Mouse (Mus musculus): ENCODE results near the gene Kdm3a. TPM values are rescaled to one million over a fixed set of nuclear protein-coding genes. Genes with fewer than 3 reads are reported as not detected.
A peak's percentile ranks its signal among the peaks of the same experiment; 100 is the strongest.

Gene Kdm3a
- 25.6 and 26.4 TPM in 2 replicates for polyA plus RNA-seq (2015; fragmentation: Nextera tagmentation; extraction: Ambion mirVana)

DNA sequence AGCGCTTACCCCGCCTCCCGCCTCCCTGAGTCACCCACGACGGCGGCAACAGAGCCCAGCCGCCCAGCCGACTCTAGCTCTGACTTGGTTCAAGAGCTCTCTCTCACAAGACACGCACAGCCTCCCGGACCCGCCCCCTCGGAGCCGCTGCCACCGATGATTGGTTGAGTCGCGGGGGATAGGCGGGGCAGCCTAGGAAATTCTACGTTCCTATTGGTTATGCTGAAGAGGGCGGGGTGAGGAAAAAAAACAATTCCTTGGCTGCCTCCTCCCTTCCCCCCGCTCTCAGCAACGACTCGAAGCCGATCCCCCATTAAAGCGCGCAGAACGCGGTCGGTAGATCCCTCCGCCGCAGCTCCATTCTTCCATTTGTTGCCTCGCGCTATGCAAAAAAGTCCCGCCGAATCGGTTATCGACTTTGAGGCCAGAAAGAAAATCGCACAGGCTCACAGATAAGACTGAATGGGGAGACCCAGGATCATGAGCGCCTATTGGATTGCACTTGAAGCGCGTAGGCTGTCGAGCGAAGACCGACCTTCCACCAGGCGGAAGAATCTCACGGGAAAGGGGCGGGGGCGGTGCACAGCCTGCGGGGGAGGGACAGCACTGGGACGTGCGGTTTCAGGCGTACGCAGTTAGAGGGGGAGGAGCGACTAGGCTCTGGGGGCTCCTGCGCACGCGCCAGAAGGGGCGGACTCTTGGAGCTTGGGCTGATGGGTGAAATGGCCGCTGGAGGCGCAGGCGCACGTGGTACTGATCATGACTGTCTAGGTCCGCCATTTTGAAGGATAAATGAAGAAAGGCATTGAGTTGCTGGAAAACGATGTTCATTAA, at the start of gene Kdm3a:
Kdm3a (minus strand) TSS at position 162 of the 834 bp plus-strand sequence.
- under 1% methylated on average over 60 of the region's 63 CpGs for WGBS
- H3K4me2 ChIP-seq (ENCODE audit: low read length): peak within 1 kb of the TSS; percentile 63
- ATAC-seq (replicated peaks; ENCODE audit: low FRiP score, low read depth): peak; percentile 96

DNA sequence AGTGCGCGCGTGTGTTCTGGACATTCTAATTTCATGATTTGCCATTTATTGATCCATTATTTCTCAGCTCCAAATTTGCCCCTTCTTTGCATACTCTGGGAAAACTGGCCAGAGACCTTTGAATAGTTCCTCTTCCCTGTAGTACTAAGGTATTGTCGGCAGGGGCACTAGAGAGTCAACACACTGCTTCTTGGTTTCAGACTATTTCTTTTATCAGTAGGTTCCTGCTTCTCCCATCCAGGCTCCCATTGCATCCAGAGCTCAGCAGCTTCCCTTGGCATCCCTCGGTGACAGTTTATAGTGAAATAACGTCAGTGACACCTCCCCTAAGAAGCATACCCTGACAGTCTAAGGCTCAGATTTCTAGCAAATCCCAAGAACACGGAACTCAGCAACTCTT, 46.1 kb upstream of the Kdm3a start:
- no peaks in the 10 kb centered on the region; the same call in 1 of the 2 replicates for H3K9me3 ChIP-seq (replicated peaks; ENCODE audit: low read length)
- no peak overlapping the region for H3K4me2 ChIP-seq (ENCODE audit: low read length)
- DNase-seq (ENCODE audit: low spot score) (no peak), ATAC-seq (replicated peaks; ENCODE audit: low FRiP score, low read depth) (no peak)
- 65% methylated on average over 7 of the region's 7 CpGs for WGBS
- H3K36me3 ChIP-seq (ENCODE audit: insufficient read depth, low read length): no peaks in the 10 kb centered on the region
- H3K4me1 ChIP-seq (replicated peaks; ENCODE audit: insufficient read depth, low read length): no peaks in the 10 kb centered on the region
- no peak overlapping the region for H3K27ac ChIP-seq
- no peak overlapping the region for H3K4me3 ChIP-seq (replicated peaks; ENCODE audit: low read depth, low read length)
- H3K27me3 ChIP-seq (ENCODE audit: insufficient read depth, low read length): no peaks in the 10 kb centered on the region
- H3K9ac ChIP-seq (ENCODE audit: low read depth, low read length): no peak overlapping the region
- TF ChIP-seq CTCF (IDR thresholded peaks at IDR 0.05; ENCODE audit: low read depth): peak; percentile 50

More for the DNA sequence above, at the start of gene Kdm3a:
- peak within 1 kb of the TSS; percentile 100 for H3K27ac ChIP-seq
- peak; percentile 63 for TF ChIP-seq CTCF (IDR thresholded peaks at IDR 0.05; ENCODE audit: low read depth)
- peak within 1 kb of the TSS; percentile 88 for H3K9ac ChIP-seq (ENCODE audit: low read depth, low read length)
- H3K36me3 ChIP-seq (ENCODE audit: insufficient read depth, low read length): peaks cover 4% of the 10 kb centered on the region; the same call in 1 of the 2 replicates
- no peaks in the 10 kb centered on the region for H3K9me3 ChIP-seq (replicated peaks; ENCODE audit: low read length)
- no peaks in the 10 kb centered on the region for H3K27me3 ChIP-seq (ENCODE audit: insufficient read depth, low read length)
- peak; percentile 99 for DNase-seq (ENCODE audit: low spot score)
- H3K4me1 ChIP-seq (replicated peaks; ENCODE audit: insufficient read depth, low read length): peaks cover 12% of the 10 kb centered on the region
- H3K4me3 ChIP-seq (replicated peaks; ENCODE audit: low read depth, low read length): peak within 1 kb of the TSS; percentile 93

DNA sequence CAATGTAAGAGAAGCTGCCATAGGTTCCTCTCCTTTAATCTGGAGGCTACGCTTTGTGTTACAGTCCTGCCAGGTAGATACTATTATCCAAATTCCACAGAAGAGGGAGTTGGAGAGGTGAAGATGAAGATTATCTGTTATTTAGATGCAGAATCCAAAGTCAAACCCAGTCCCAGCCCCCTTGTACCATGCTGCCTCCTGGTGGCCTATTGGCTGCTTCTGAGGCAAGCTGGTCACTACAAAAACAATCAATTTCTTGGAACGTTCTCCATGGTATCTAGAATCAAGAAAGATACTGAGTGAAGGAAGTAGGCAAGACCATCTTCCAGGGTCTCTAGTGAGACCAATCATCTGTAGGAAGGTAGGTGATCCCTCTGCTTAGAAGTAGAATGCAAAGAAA, 40.4 kb upstream of the Kdm3a start:
- TF ChIP-seq CTCF (IDR thresholded peaks at IDR 0.05; ENCODE audit: low read depth): peak; percentile 39; the same call in 1 of the 2 replicates
- no peak for DNase-seq (ENCODE audit: low spot score)

DNA sequence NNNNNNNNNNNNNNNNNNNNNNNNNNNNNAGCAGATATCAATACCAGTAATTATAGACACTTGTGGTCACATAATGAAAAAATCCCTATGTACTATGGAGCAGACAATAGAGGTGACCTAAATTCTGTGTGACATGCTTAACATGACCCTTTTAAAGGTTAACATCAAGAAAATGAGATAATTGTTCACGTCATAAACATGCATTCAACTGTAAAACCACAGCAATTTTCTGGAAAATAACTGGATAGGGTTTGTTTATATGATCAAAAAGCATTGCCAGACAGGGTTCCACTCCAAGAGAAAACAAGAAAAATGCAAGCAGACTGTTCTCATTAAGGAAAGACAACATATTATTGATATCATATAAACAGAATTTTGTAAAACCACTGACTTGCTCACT, 31.7 kb upstream of the Kdm3a start:
- Histone ChIP-seq H3K4me3 (replicated peaks; ENCODE audit: low read depth, low read length) (no peak overlapping the region), H3K9me3 (replicated peaks; ENCODE audit: low read length) (no peaks in the 10 kb centered on the region), H3K4me2 (ENCODE audit: low read length) (no peak overlapping the region), H3K36me3 (ENCODE audit: insufficient read depth, low read length) (no peaks in the 10 kb centered on the region), H3K27ac (no peak overlapping the region), H3K27me3 (ENCODE audit: insufficient read depth, low read length) (no peaks in the 10 kb centered on the region), H3K9ac (ENCODE audit: low read depth, low read length) (no peak overlapping the region), H3K4me1 (replicated peaks; ENCODE audit: insufficient read depth, low read length) (no peaks in the 10 kb centered on the region)
- DNase-seq (ENCODE audit: low spot score) (no peak), ATAC-seq (replicated peaks; ENCODE audit: low FRiP score, low read depth) (no peak)
- no peak for TF ChIP-seq CTCF (IDR thresholded peaks at IDR 0.05; ENCODE audit: low read depth)
- WGBS: 68% methylated on average over 1 of the region's 1 CpGs

More for the DNA sequence above, 40.4 kb upstream of the Kdm3a start:
- Histone ChIP-seq H3K36me3 (ENCODE audit: insufficient read depth, low read length) (no peaks in the 10 kb centered on the region), H3K4me2 (ENCODE audit: low read length) (no peak overlapping the region), H3K9me3 (replicated peaks; ENCODE audit: low read length) (no peaks in the 10 kb centered on the region; the same call in 1 of the 2 replicates), H3K27ac (no peak overlapping the region), H3K27me3 (ENCODE audit: insufficient read depth, low read length) (no peaks in the 10 kb centered on the region), H3K4me3 (replicated peaks; ENCODE audit: low read depth, low read length) (no peak overlapping the region), H3K4me1 (replicated peaks; ENCODE audit: insufficient read depth, low read length) (no peaks in the 10 kb centered on the region), H3K9ac (ENCODE audit: low read depth, low read length) (no peak overlapping the region)
- ATAC-seq (replicated peaks; ENCODE audit: low FRiP score, low read depth): no peak
- 60% methylated on average over 2 of the region's 2 CpGs for WGBS

DNA sequence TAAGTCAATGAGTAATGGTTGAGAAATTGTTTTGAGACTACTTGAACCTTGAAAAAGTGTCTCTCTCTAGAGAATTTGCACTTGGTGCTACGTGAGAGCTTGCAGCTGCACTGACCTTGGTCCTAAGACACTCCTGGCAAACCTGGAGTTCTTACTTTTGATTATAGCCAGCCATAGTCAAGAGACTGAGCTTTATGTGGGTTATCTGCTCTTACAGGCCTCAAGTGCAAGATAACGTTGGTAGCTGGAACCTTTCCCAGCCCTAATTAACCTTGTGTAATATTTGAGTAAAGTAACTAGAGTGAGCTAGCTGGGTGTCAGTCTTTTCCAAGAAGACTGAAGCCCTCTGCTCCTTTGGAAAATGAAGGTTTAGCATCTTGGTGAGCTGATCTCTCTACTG, 25.5 kb upstream of the Kdm3a start:
- Histone ChIP-seq H3K27me3 (ENCODE audit: insufficient read depth, low read length) (no peaks in the 10 kb centered on the region), H3K9ac (ENCODE audit: low read depth, low read length) (no peak overlapping the region), H3K36me3 (ENCODE audit: insufficient read depth, low read length) (no peaks in the 10 kb centered on the region), H3K4me3 (replicated peaks; ENCODE audit: low read depth, low read length) (no peak overlapping the region), H3K4me2 (ENCODE audit: low read length) (no peak overlapping the region), H3K9me3 (replicated peaks; ENCODE audit: low read length) (no peaks in the 10 kb centered on the region), H3K27ac (no peak overlapping the region), H3K4me1 (replicated peaks; ENCODE audit: insufficient read depth, low read length) (no peaks in the 10 kb centered on the region)
- WGBS: 60% methylated on average over 2 of the region's 2 CpGs
- no peak for TF ChIP-seq CTCF (IDR thresholded peaks at IDR 0.05; ENCODE audit: low read depth)
- ATAC-seq (replicated peaks; ENCODE audit: low FRiP score, low read depth) (no peak), DNase-seq (ENCODE audit: low spot score) (no peak)

DNA sequence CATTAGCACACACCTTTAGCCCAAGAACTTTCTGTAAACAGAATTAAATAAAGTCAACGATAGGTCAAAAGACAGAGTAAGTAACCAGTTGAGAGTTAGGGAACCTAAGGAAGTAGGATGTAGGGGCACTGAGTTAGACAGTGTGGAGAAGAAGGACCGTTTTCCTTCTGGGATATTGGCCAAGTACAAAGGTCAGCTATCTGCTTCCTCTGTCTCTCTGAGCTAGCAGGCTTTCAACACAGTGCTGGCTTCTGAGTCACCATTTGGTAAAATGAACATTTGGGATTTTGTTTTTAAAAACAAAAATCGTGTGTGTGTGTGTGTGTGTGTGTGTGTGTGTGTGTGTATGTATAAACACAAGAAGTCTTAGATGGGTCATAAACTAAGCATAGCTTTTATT, 23.0 kb upstream of the Kdm3a start:
- Histone ChIP-seq H3K4me2 (ENCODE audit: low read length) (no peak overlapping the region), H3K4me1 (replicated peaks; ENCODE audit: insufficient read depth, low read length) (no peaks in the 10 kb centered on the region), H3K4me3 (replicated peaks; ENCODE audit: low read depth, low read length) (no peak overlapping the region), H3K27me3 (ENCODE audit: insufficient read depth, low read length) (no peaks in the 10 kb centered on the region), H3K9ac (ENCODE audit: low read depth, low read length) (no peak overlapping the region), H3K27ac (no peak overlapping the region), H3K36me3 (ENCODE audit: insufficient read depth, low read length) (no peaks in the 10 kb centered on the region), H3K9me3 (replicated peaks; ENCODE audit: low read length) (no peaks in the 10 kb centered on the region)
- TF ChIP-seq CTCF (IDR thresholded peaks at IDR 0.05; ENCODE audit: low read depth): no peak
- WGBS: 56% methylated on average over 3 of the region's 3 CpGs
- ATAC-seq (replicated peaks; ENCODE audit: low FRiP score, low read depth): no peak
- DNase-seq (ENCODE audit: low spot score): peak; percentile 35

Data from kidney, postnatal 0 days (tissue).